Mouse (Mus musculus): ENCODE results near the gene Gm21190. TPM values are rescaled to one million over a fixed set of nuclear protein-coding genes. Genes with fewer than 3 reads are reported as not detected.
"Not testable (repeated sequence)": the region's sequence is repeated elsewhere in the genome, so short reads cannot be mapped to it uniquely, and the experiment has no call there.

The Gm21190 gene
- not detected in 2 replicates for polyA plus RNA-seq (2015; fragmentation: Nextera tagmentation; extraction: Ambion mirVana)

- no CpG with 5 or more reads among the region's 1 CpGs for WGBS
- ATAC-seq; H3K27me3 ChIP-seq (replicated peaks; ENCODE audit: insufficient read depth, low read length); H3K9me3 ChIP-seq (ENCODE audit: low read length); H3K9ac ChIP-seq (replicated peaks; ENCODE audit: low read depth); DNase-seq (ENCODE audit: low spot score); H3K4me2 ChIP-seq (replicated peaks; ENCODE audit: low read depth, low read length); H3K36me3 ChIP-seq (ENCODE audit: insufficient read depth, low read length); H3K27ac ChIP-seq (ENCODE audit: low read length); H3K4me1 ChIP-seq (ENCODE audit: insufficient read depth, low read depth, low read length); H3K4me3 ChIP-seq (ENCODE audit: low read depth, low read length): not testable (repeated sequence)
Measured at GRCm38 (mm10) chr5:15529122-15529521, at the start of gene Gm21190. Gm21190 (minus strand) TSS chr5:15529222.

- WGBS: no CpG with 5 or more reads among the region's 1 CpGs
- H3K27me3 ChIP-seq (replicated peaks; ENCODE audit: insufficient read depth, low read length); H3K4me3 ChIP-seq (ENCODE audit: low read depth, low read length); H3K36me3 ChIP-seq (ENCODE audit: insufficient read depth, low read length); H3K4me1 ChIP-seq (ENCODE audit: insufficient read depth, low read depth, low read length); DNase-seq (ENCODE audit: low spot score); ATAC-seq; H3K27ac ChIP-seq (ENCODE audit: low read length); H3K9ac ChIP-seq (replicated peaks; ENCODE audit: low read depth); H3K4me2 ChIP-seq (replicated peaks; ENCODE audit: low read depth, low read length); H3K9me3 ChIP-seq (ENCODE audit: low read length): not testable (repeated sequence)
Measured at GRCm38 (mm10) chr5:15577033-15577432, 48.0 kb upstream of the Gm21190 start, which contains the start of gene Gm21083. Gm21083 (plus strand) TSS chr5:15577333.

- H3K9ac ChIP-seq (replicated peaks; ENCODE audit: low read depth); H3K27ac ChIP-seq (ENCODE audit: low read length); H3K27me3 ChIP-seq (replicated peaks; ENCODE audit: insufficient read depth, low read length); ATAC-seq; H3K9me3 ChIP-seq (ENCODE audit: low read length); H3K36me3 ChIP-seq (ENCODE audit: insufficient read depth, low read length); H3K4me3 ChIP-seq (ENCODE audit: low read depth, low read length); H3K4me1 ChIP-seq (ENCODE audit: insufficient read depth, low read depth, low read length); H3K4me2 ChIP-seq (replicated peaks; ENCODE audit: low read depth, low read length); DNase-seq (ENCODE audit: low spot score): not testable (repeated sequence)
Measured at GRCm38 (mm10) chr5:15573735-15574134, 44.7 kb upstream of the Gm21190 start.

GRCm38 (mm10) chr5:15561425-15562264 is 32.6 kb upstream of the Gm21190 start:
- H3K4me1 ChIP-seq (ENCODE audit: insufficient read depth, low read depth, low read length); H3K27me3 ChIP-seq (replicated peaks; ENCODE audit: insufficient read depth, low read length); H3K4me2 ChIP-seq (replicated peaks; ENCODE audit: low read depth, low read length); H3K9me3 ChIP-seq (ENCODE audit: low read length); H3K36me3 ChIP-seq (ENCODE audit: insufficient read depth, low read length); H3K4me3 ChIP-seq (ENCODE audit: low read depth, low read length); DNase-seq (ENCODE audit: low spot score); H3K9ac ChIP-seq (replicated peaks; ENCODE audit: low read depth); H3K27ac ChIP-seq (ENCODE audit: low read length): not testable (repeated sequence)
- 76% methylated on average over 3 of the region's 3 CpGs for WGBS
- peak; percentile 16; the same call in 1 of the 2 replicates for ATAC-seq

- 40% methylated on average over 1 of the region's 1 CpGs for WGBS
- ATAC-seq (peak; percentile 9; the same call in 1 of the 2 replicates), DNase-seq (ENCODE audit: low spot score) (peak; percentile 26)
- H3K9ac ChIP-seq (replicated peaks; ENCODE audit: low read depth); H3K27me3 ChIP-seq (replicated peaks; ENCODE audit: insufficient read depth, low read length); H3K4me1 ChIP-seq (ENCODE audit: insufficient read depth, low read depth, low read length); H3K9me3 ChIP-seq (ENCODE audit: low read length); H3K36me3 ChIP-seq (ENCODE audit: insufficient read depth, low read length); H3K4me2 ChIP-seq (replicated peaks; ENCODE audit: low read depth, low read length); H3K27ac ChIP-seq (ENCODE audit: low read length); H3K4me3 ChIP-seq (ENCODE audit: low read depth, low read length): not testable (repeated sequence)
Measured at GRCm38 (mm10) chr5:15558654-15559053, 29.6 kb upstream of the Gm21190 start.

GRCm38 (mm10) chr5:15549606-15550005 is 20.6 kb upstream of the Gm21190 start:
- H3K36me3 ChIP-seq (ENCODE audit: insufficient read depth, low read length); DNase-seq (ENCODE audit: low spot score); H3K27me3 ChIP-seq (replicated peaks; ENCODE audit: insufficient read depth, low read length); H3K9me3 ChIP-seq (ENCODE audit: low read length); H3K27ac ChIP-seq (ENCODE audit: low read length); H3K9ac ChIP-seq (replicated peaks; ENCODE audit: low read depth); H3K4me3 ChIP-seq (ENCODE audit: low read depth, low read length); H3K4me1 ChIP-seq (ENCODE audit: insufficient read depth, low read depth, low read length); ATAC-seq; H3K4me2 ChIP-seq (replicated peaks; ENCODE audit: low read depth, low read length): not testable (repeated sequence)
- TF ChIP-seq CTCF (IDR thresholded peaks at IDR 0.05): peak; percentile 50
- WGBS: 9% methylated on average over 3 of the region's 3 CpGs

GRCm38 (mm10) chr5:15549134-15549533 is 20.1 kb upstream of the Gm21190 start:
- peak; percentile 41 for DNase-seq (ENCODE audit: low spot score)
- H3K4me1 ChIP-seq (ENCODE audit: insufficient read depth, low read depth, low read length); H3K4me3 ChIP-seq (ENCODE audit: low read depth, low read length); H3K9me3 ChIP-seq (ENCODE audit: low read length); H3K27ac ChIP-seq (ENCODE audit: low read length); H3K36me3 ChIP-seq (ENCODE audit: insufficient read depth, low read length); H3K9ac ChIP-seq (replicated peaks; ENCODE audit: low read depth); ATAC-seq; H3K27me3 ChIP-seq (replicated peaks; ENCODE audit: insufficient read depth, low read length); H3K4me2 ChIP-seq (replicated peaks; ENCODE audit: low read depth, low read length): not testable (repeated sequence)
- WGBS: 21% methylated on average over 1 of the region's 1 CpGs

GRCm38 (mm10) chr5:15548642-15549041 is 19.6 kb upstream of the Gm21190 start:
- not testable (repeated sequence) for DNase-seq (ENCODE audit: low spot score); H3K4me3 ChIP-seq (ENCODE audit: low read depth, low read length); H3K27me3 ChIP-seq (replicated peaks; ENCODE audit: insufficient read depth, low read length); H3K4me2 ChIP-seq (replicated peaks; ENCODE audit: low read depth, low read length); H3K9ac ChIP-seq (replicated peaks; ENCODE audit: low read depth); ATAC-seq; H3K27ac ChIP-seq (ENCODE audit: low read length); H3K9me3 ChIP-seq (ENCODE audit: low read length); H3K36me3 ChIP-seq (ENCODE audit: insufficient read depth, low read length); H3K4me1 ChIP-seq (ENCODE audit: insufficient read depth, low read depth, low read length)
- 69% methylated on average over 6 of the region's 6 CpGs for WGBS
